8 mouse cellular contexts compared by ENCODE assay signal in the genomic region with DNA sequence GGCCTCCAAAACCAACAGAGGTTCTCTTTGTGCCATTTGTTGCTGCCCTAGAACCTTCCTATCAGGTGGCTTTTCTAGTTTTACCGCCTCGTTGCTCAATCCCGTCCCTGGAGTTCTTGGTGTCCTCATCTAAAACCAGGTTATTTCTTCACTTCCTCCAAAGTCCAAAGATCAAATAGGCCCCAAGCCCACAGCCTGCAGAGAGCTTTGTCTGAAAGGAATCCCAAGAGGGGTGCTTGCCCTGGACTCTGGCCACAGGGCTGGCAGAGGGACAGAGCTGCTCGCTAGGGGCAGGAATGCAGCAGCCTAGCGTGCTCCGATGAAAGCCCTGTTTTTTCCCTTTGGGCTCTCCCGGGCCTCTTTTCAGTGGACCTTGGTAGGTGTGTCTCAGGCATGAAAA. TPM values are rescaled to one million over a fixed set of nuclear protein-coding genes. Genes with fewer than 3 reads are reported as not detected.
DNase-seq lines count a peak whose midpoint lies in the region; ATAC-seq and TF ChIP-seq lines count a peak whose summit lies in the region.

No protein-coding gene starts in this region.

- no peak for ATAC-seq in monocyte, adult 5-6 weeks (replicated peaks; ENCODE audit: insufficient number of reproducible peaks, low FRiP score, low TSS enrichment, poor library complexity, severe bottlenecking)

- H3K4me1 ChIP-seq in lung, adult 2 months (ENCODE audit: control insufficient read depth, insufficient read depth, low read length), result peaks cover 6% of the 10 kb centered on the region

- peak; percentile 54 to 59 for DNase-seq in layer of hippocampus, adult 2 months (ENCODE audit: low spot score in 2 of 2)
- DNase-seq in layer of hippocampus, adult 9-11 months, result no peak
- DNase-seq in cerebellum, postnatal 36 days, result peak; percentile 45 to 51
- DNase-seq in heart, adult 18-20 months, result peak; percentile 79 to 81
- DNase-seq in kidney, adult 8-10 months, result peak; percentile 91 to 94
- DNase-seq in lung, adult 2 months, result peak; percentile 73
- peak; percentile 61 for DNase-seq in ovary, postnatal 36 days (ENCODE audit: low spot score)

- TF ChIP-seq POLR2A in lung, adult 2 months (IDR thresholded peaks at IDR 0.05; ENCODE audit: borderline replicate concordance, extremely low read depth, low read depth, low read length), result no peak; the same call in 1 of the 2 replicates

- WGBS in lung, adult 2 months, result 16% methylated on average over 7 of the region's 7 CpGs

- TF ChIP-seq CTCF in layer of hippocampus, adult 2 months (conservative IDR thresholded peaks at IDR 0.05), result peak; percentile 42
- no peak for TF ChIP-seq CTCF in lung, adult 2 months (IDR thresholded peaks at IDR 0.05; ENCODE audit: insufficient read depth, low read length)

- peak overlapping the region; percentile 27 for H3K4me3 ChIP-seq in layer of hippocampus, adult 2 months
- H3K4me3 ChIP-seq in lung, adult 2 months (replicated peaks; ENCODE audit: extremely low read depth, low read depth, low read length), result no peak overlapping the region

- peak overlapping the region; percentile 90 for H3K27ac ChIP-seq in layer of hippocampus, adult 2 months

RNA-seq across cellular contexts. Expression of a gene that starts 1.0 kb away (rescaled TPM):
- total RNA-seq in layer of hippocampus, adult 2 months (2021), result 1 to 10 TPM; 6.6 to 9.0 TPM
- total RNA-seq in heart, adult 18-20 months (2021), result 1 to 10 TPM; 6.1 to 7.9 TPM
- polyA plus RNA-seq in lung, adult 2 months (2012; rRNA removed), result 35.6 and 41.0 TPM in 2 replicates
- 0.64 to 3.8 TPM (median 1.5 TPM) in 3 replicates for total RNA-seq in monocyte, adult 5-6 weeks (2017)

RNA-seq across cellular contexts. Expression of a gene that starts 13.5 kb away (rescaled TPM):
- total RNA-seq in layer of hippocampus, adult 2 months (2021), result 10 to 100 TPM; 44.7 to 46.5 TPM
- 10 to 100 TPM; 19.7 to 19.8 TPM for total RNA-seq in heart, adult 18-20 months (2021)
- 1.9 and 3.7 TPM in 2 replicates for polyA plus RNA-seq in lung, adult 2 months (2012; rRNA removed)
- total RNA-seq in monocyte, adult 5-6 weeks (2017), result 0.29 TPM in 1 of 3 replicates, not detected in the others

RNA-seq across cellular contexts. Expression of a gene that starts 54.1 kb away (rescaled TPM):
- total RNA-seq in layer of hippocampus, adult 2 months (2021), result not detected
- under 1 TPM; 0.30 to 0.72 TPM for total RNA-seq in heart, adult 18-20 months (2021)
- polyA plus RNA-seq in lung, adult 2 months (2012; rRNA removed), result 0.41 and 0.51 TPM in 2 replicates
- not detected in 3 replicates for total RNA-seq in monocyte, adult 5-6 weeks (2017)

Comparison
In these comparisons a context has a peak if more than half of its experiments do, and no peak if none do; other contexts are left out.
1. RNA of a gene that starts 13.5 kb away (total RNA-seq): 44.7 to 46.5 TPM in layer of hippocampus, adult 2 months and 19.7 to 19.8 TPM in heart, adult 18-20 months; 0.29 TPM in monocyte, adult 5-6 weeks; every median in the first group is over 10 times any median in the second.